Mouse (Mus musculus) urinary bladder, postnatal 36 days (tissue): Measurements from ENCODE around the gene Kcnip3.

Experiments used
- DNase-seq, 2 experiments: peaks; one replicate each; pipeline ENCODE4 v3.0.0; 2022; ENCODE audit warnings: low spot score in 2 of 2, mixed read lengths in 1 of 2

The Kcnip3 gene

GRCm38 (mm10) chr2:127471281-127471680 is 50.6 kb downstream of the Kcnip3 start:
- DNase-seq = no peak

DNA sequence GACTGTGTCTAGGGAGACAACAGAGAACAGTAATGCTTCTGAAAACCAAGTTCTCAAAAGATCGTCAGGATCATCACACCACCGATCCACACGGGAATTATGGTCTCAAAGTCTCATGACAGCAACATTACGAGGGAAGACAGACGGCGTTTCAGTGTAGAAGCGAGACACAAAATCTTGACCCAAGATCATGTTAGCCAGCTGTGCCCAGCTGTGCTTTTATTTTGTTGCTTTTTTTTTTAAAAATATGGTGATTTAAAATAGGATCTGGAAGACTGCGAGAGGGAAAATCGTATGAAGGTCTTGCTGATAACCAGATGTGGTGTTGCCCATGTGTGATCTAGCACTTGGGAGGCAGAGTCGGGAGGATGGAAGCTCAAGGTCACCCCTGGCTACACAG is 51.2 kb downstream of the Kcnip3 start:
- DNase-seq = no peak

GRCm38 (mm10) chr2:127470183-127470582 is 51.7 kb downstream of the Kcnip3 start:
- no peak for DNase-seq

GRCm38 (mm10) chr2:127462314-127462713 is 59.6 kb downstream of the Kcnip3 start:
- peak in 1 of 2 experiments; percentile 51 for DNase-seq

- DNase-seq = no peak
Observed at GRCm38 (mm10) chr2:127461351-127461750, 60.5 kb downstream of the Kcnip3 start.

DNA sequence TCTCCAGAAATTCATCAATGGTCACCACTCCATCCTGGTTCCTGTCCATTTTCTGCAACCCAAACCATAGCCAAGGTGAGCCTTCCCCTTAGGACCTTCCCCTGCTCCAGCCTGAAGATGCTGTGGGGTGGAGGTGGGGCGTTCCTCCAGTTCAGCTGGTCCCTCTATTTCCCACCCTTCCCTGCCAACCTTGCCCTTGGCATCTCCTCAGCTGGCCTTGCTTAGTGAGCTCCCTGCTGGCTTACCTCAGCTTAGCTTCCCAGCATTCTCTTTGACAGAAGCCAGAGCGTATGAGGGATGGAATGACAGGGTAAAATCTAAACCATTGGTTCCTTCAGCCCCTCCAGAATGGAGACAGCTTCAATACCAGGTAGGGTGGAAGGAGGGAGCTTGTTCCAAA is 62.6 kb downstream of the Kcnip3 start:
- no peak for DNase-seq

GRCm38 (mm10) chr2:127453764-127454163 is 68.1 kb downstream of the Kcnip3 start:
- DNase-seq = peak; percentile 60 to 71

- DNase-seq = no peak
Observed at GRCm38 (mm10) chr2:127453141-127453540, 68.8 kb downstream of the Kcnip3 start.

DNA sequence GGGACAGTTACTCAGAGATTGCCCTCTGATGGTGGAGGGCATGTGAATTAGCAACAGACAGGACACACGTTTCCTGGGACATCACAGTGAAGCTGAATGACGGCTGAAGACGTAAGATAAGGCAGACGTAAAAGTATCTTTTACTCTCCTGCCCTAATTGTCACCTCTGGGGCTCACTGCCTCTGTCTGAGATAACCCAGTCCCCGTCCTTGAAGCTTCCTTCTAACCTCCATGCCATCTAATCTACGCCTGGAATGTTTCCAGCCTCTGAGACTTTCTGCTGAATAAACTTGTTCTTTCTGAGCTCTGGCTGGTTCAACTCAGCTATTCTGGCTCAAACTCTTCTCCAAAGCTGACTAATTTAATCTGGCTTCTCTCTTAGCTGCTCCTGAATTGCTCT is 70.1 kb downstream of the Kcnip3 start:
- DNase-seq = no peak

DNA sequence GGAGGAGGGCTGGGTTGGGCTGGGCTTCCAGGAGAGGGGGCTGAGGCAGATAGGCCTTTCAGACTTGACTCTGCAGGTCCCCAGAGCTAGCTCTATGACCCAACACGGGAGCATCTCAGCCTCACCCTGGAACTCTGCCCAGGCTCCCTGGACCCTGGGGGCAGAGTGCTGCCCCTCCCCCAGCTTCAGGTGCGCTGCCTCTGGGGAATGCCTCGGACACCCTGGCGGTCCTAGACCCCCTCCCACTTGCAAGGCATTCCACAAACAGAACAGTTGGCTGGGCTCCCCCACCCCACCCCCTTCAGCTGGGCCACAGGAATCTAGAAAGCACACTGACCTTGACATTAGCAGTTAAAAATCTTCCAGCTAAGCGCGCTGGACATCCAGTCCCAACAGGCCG is 72.2 kb downstream of the Kcnip3 start:
- no peak for DNase-seq

DNA sequence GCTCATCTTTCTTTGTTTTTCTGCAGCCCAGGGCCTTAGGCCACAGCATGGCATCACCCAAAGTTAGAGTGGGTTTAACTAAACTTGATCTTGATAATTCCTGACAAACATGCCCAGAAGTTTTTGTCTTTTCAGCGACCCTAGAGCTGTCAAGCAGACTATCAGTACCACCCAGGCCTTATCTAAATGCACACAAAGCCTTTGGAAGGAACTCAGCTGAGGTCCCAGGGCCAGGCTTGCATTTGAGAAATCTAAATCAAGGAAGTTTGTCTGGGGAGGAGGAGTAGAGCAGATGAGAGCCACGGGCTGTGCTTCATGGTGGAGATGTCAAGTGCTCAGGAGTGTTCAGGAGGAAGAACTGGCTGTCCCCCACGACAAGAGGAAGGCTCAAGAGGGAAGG is 75.0 kb downstream of the Kcnip3 start:
- DNase-seq = no peak

- DNase-seq = peak; percentile 78 to 89
Observed at GRCm38 (mm10) chr2:127444055-127444789, 77.7 kb downstream of the Kcnip3 start, which contains the start of gene Fahd2a. Gene Fahd2a (minus strand): TSS chr2:127444565.

DNA sequence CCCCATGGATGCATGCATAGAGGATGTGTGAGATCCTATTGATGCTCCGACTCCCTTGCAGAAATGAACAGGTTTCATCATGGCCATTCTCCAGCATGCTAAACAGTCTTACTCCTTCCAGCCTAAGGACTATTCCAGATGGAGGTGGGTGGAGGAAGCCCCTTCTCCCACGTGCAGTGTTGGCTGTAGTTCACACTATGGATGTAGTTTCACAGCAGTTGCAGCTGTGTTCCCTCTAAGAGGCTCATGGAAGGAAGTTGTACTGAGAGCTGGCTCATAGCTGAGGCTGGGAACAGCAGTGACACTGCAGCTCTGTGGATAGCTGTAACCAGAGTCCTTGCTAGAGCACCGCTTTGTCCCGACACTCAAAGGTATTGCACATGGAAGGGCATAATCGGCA is 84.2 kb downstream of the Kcnip3 start:
- no peak for DNase-seq

DNA sequence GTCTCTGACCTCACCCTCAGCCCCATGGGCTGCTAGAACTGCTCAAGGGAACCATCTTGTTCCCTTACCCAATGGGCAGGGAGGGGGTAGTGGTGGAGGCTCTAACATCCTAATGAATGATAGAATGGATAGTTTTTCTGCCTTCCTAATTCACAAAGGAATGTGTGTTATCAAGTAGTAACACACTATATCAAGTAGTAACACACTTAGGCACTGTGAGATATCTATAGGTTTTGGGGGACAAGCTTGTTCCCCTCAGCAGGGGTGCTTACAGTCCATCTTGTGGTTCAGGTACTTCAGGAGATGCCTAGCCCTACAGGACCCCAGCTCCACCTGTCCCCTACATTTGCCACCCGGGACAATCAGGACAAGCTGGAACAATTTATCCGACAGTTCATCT is 86.3 kb downstream of the Kcnip3 start:
- DNase-seq = no peak

DNA sequence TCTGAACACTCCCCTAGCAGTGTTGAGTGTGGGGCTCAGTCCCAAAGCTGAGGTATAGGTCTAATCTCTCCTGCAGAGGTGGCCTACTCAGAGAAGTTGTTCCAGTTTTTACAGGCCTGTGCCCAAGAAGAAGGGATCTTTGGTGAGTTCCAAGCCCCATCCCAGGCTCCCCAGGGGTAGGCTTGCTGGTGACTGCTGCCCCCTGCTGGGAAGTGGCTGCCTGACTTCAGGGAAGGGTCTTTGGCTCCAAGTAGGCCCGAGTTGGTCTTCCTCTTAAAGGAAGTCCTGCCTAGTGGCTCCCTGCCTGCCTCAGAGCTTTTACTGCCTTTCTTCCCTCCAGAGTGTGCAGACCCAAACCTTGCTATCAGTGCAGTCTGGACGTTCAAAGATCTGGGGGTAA is 86.8 kb downstream of the Kcnip3 start:
- no peak for DNase-seq

- no peak for DNase-seq
Observed at GRCm38 (mm10) chr2:127433487-127434295, 88.2 kb downstream of the Kcnip3 start.

GRCm38 (mm10) chr2:127430238-127430637 is 91.7 kb downstream of the Kcnip3 start:
- DNase-seq = peak in 1 of 2 experiments; percentile 21

- no peak for DNase-seq
Observed at GRCm38 (mm10) chr2:127424977-127425376, 96.9 kb downstream of the Kcnip3 start, which contains the start of gene Gpat2. Gene Gpat2 (plus strand): TSS chr2:127425199.

- DNase-seq = no peak
Observed at GRCm38 (mm10) chr2:127418266-127418970, 103.5 kb downstream of the Kcnip3 start.

GRCm38 (mm10) chr2:127416706-127417105 is 105.2 kb downstream of the Kcnip3 start:
- no peak for DNase-seq

GRCm38 (mm10) chr2:127415806-127416205 is 106.1 kb downstream of the Kcnip3 start:
- no peak for DNase-seq

DNA sequence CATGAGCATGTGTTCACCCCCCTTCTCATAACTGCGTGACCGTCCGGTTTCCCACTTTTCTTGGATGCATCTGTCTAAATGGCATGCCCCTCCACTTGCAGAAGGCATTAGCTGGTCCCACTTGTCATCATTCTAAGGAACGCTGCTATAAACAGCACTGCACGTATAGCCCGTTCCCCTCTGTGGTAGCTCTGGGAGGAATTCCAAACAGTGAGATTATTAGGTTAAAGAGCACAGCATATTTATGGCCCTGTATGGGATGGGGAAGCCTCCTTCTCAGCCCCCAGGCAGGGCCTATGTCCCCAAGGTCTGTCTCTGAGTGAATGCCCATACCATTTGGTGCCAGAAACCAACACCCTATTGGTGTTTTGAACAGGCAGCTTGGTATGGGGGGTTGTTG is 110.8 kb downstream of the Kcnip3 start:
- no peak for DNase-seq
